Mouse (Mus musculus) lung, postnatal 0 days (tissue): ENCODE measurements around the gene Tmem39b.

Experiments
- CTCF ChIP-seq: IDR thresholded peaks from 2 replicates; pipeline ENCODE4 v1.5.1; 2016; ENCODE audit warnings: antibody characterized with exemption, mild to moderate bottlenecking
- EP300 ChIP-seq: IDR thresholded peaks from 2 replicates; pipeline ENCODE4 v1.6.1; 2016; ENCODE audit warnings: antibody characterized with exemption, mild to moderate bottlenecking, control low read depth

- TF ChIP-seq CTCF (no peak), EP300 (no peak)
These were observed 46.3 kb downstream of the Tmem39b start for GRCm38 (mm10) chr4:129650359-129650758.
